ENCODE assay signal across 16 mouse cellular contexts in genomic region chr5:114126008-114126407, GRCm38 (mm10). TPM values are rescaled to one million over a fixed set of nuclear protein-coding genes. Genes with fewer than 3 reads are reported as not detected.
"Had no signal": no experiment of that assay in that cellular context is flagged by ENCODE, and none has a peak within 500 bp of the region (broad histone marks: within the 10 kb centered on the region; RNA-seq: fewer than 3 reads in every experiment).

No protein-coding gene starts in this region.

- H3K4me2 ChIP-seq: limb, embryonic 13.5 days; neural tube, embryonic 15.5 days had no signal

- ATAC-seq: midbrain, embryonic 13.5 days had no signal

- DNase-seq: kidney, adult 18-20 months; kidney, postnatal 10 days; kidney, postnatal 4 days; right cerebral cortex, adult 18-20 months; right cerebral cortex, postnatal 25 days; thymus, postnatal 36 days had no signal

- H3K27ac ChIP-seq: layer of hippocampus, adult 2 months; limb, embryonic 13.5 days; liver, embryonic 15.5 days; lung, embryonic 15.5 days; midbrain, embryonic 13.5 days; neural tube, embryonic 15.5 days had no signal

- H3K27me3 ChIP-seq: limb, embryonic 13.5 days; liver, embryonic 15.5 days; lung, embryonic 15.5 days; midbrain, embryonic 13.5 days; neural tube, embryonic 15.5 days had no signal

- H3K4me3 ChIP-seq: layer of hippocampus, adult 2 months; limb, embryonic 13.5 days; liver, embryonic 15.5 days; lung, embryonic 15.5 days; midbrain, embryonic 13.5 days; myocyte had no signal

- H3K9me3 ChIP-seq: limb, embryonic 13.5 days; liver, embryonic 15.5 days; lung, embryonic 15.5 days; midbrain, embryonic 13.5 days; neural tube, embryonic 15.5 days had no signal

- H3K9ac ChIP-seq: limb, embryonic 13.5 days; liver, embryonic 15.5 days; lung, embryonic 15.5 days; midbrain, embryonic 13.5 days; neural tube, embryonic 15.5 days had no signal

RNA-seq across cellular contexts. Expression of gene Svop, which starts 34.6 kb away (rescaled TPM):
- total RNA-seq: megakaryocyte-erythroid progenitor cell, adult 5-6 weeks had no signal
- polyA plus RNA-seq: kidney, embryonic 14.5 days; liver, embryonic 15.5 days; thymus, postnatal 0 days had no signal
